Mouse (Mus musculus): Measurements from ENCODE around the gene Mast1. TPM values are rescaled to one million over a fixed set of nuclear protein-coding genes. Genes with fewer than 3 reads are reported as not detected.
A peak's percentile ranks its signal among the peaks of the same experiment; 100 is the strongest.
"Not testable (repeated sequence)": the region's sequence is repeated elsewhere in the genome, so short reads cannot be mapped to it uniquely, and the experiment has no call there.

Gene Mast1
- total and polyA plus RNA-seq, 2 experiments from 2014 or later, result not detected

GRCm38 (mm10) chr8:84910551-84910950 is 26.6 kb downstream of the Mast1 start:
- 81% methylated on average over 6 of the region's 6 CpGs for WGBS
- peaks cover 43% of the 10 kb centered on the region for H3K27me3 ChIP-seq (ENCODE audit: control insufficient read depth, insufficient read depth, low read length)
- no peak for TF ChIP-seq CTCF (IDR thresholded peaks at IDR 0.05; ENCODE audit: low read depth)
- TF ChIP-seq EP300 (IDR thresholded peaks at IDR 0.05; ENCODE audit: low read depth), result no peak

DNA sequence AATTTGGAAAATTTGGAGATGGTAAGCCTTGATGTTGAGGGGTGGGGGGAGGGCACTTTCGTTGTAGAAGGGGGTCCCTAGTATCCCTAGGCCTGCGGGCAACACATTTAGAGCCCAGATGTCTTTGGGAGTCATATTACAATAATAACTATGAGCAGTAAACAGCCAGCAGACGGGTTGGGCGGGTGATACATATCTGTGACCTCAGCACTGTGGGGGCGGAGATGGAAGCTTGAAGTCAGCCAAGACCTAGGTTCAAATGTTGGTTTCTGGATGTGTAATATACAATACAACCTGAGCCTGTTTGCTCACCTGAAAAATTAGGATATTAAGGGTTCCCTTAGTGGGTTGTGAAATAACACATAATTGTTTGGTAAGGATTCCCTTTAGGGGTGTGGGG is 27.2 kb downstream of the Mast1 start:
- TF ChIP-seq CTCF (IDR thresholded peaks at IDR 0.05; ENCODE audit: low read depth) (no peak), EP300 (IDR thresholded peaks at IDR 0.05; ENCODE audit: low read depth) (no peak)

More at GRCm38 (mm10) chr8:84910551-84910950, 26.6 kb downstream of the Mast1 start:
- DNase-seq (ENCODE audit: low spot score), result no peak
- ATAC-seq (ENCODE audit: insufficient read depth, low read depth), result no peak
- Histone ChIP-seq H3K9ac (replicated peaks; ENCODE audit: low read depth, low read length) (no peak overlapping the region), H3K9me3 (replicated peaks; ENCODE audit: control insufficient read depth, low read length) (peaks cover 5% of the 10 kb centered on the region), H3K4me2 (ENCODE audit: low read depth, low read length) (no peak overlapping the region), H3K4me1 (ENCODE audit: control insufficient read depth, insufficient read depth) (peaks cover 9% of the 10 kb centered on the region; the same call in 1 of the 2 replicates), H3K27ac (ENCODE audit: low read depth) (no peak overlapping the region), H3K36me3 (replicated peaks; ENCODE audit: control insufficient read depth, insufficient read depth, low read length) (no peaks in the 10 kb centered on the region), H3K4me3 (ENCODE audit: low read depth, low read length) (no peak overlapping the region)

DNA sequence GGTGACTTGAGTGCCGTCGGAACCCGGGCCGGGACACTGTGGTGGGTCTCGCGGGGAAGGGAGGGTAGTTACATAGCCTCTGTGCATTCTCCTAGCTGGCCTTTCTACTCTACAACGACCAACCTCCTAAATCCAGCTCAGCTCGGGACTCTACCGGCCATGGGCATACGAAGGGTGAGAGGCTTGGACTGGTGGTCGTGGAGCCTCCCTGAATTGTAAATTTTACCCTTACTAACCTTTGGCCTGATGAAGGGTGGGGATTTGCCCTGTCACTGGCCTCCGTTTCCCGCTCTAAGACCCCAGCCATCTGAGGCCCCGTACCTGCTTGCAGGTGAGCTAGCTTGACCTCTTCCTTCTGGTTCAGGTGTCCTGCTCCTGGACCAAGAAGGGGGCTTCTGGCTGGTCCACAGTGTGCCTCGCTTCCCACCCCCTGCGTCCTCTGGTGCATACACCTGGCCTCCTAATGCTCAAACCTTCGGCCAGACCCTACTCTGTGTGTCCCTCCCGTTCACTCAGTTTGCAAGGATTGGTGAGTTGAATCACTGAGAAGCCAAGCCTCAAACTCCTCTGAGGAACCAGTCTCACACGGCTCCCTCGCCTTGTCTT is 27.9 kb downstream of the Mast1 start:
- H3K27me3 ChIP-seq (ENCODE audit: control insufficient read depth, insufficient read depth, low read length), result peaks cover 49% of the 10 kb centered on the region
- WGBS, result 50% methylated on average over 20 of the region's 20 CpGs

More for the DNA sequence above, 27.2 kb downstream of the Mast1 start:
- Histone ChIP-seq H3K4me2 (ENCODE audit: low read depth, low read length) (no peak overlapping the region), H3K9me3 (replicated peaks; ENCODE audit: control insufficient read depth, low read length) (peaks cover 5% of the 10 kb centered on the region), H3K9ac (replicated peaks; ENCODE audit: low read depth, low read length) (no peak overlapping the region), H3K4me1 (ENCODE audit: control insufficient read depth, insufficient read depth) (peaks cover 9% of the 10 kb centered on the region; the same call in 1 of the 2 replicates), H3K27ac (ENCODE audit: low read depth) (no peak overlapping the region), H3K4me3 (ENCODE audit: low read depth, low read length) (no peak overlapping the region), H3K36me3 (replicated peaks; ENCODE audit: control insufficient read depth, insufficient read depth, low read length) (no peaks in the 10 kb centered on the region), H3K27me3 (ENCODE audit: control insufficient read depth, insufficient read depth, low read length) (peaks cover 43% of the 10 kb centered on the region)
- DNase-seq (ENCODE audit: low spot score), result no peak
- 81% methylated on average over 5 of the region's 5 CpGs for WGBS
- ATAC-seq (ENCODE audit: insufficient read depth, low read depth), result no peak

GRCm38 (mm10) chr8:84908421-84909161 is 28.6 kb downstream of the Mast1 start, which contains the start of gene Dnase2a:
Gene Dnase2a (plus strand): TSS chr8:84908560.
- Histone ChIP-seq H3K9me3 (replicated peaks; ENCODE audit: control insufficient read depth, low read length) (no peaks in the 10 kb centered on the region), H3K9ac (replicated peaks; ENCODE audit: low read depth, low read length) (no peak within 1 kb of the TSS; the same call in 1 of the 2 replicates), H3K4me1 (ENCODE audit: control insufficient read depth, insufficient read depth) (peaks cover 9% of the 10 kb centered on the region; the same call in 1 of the 2 replicates), H3K4me3 (ENCODE audit: low read depth, low read length) (peak within 1 kb of the TSS; percentile 52), H3K27me3 (ENCODE audit: control insufficient read depth, insufficient read depth, low read length) (peaks cover 51% of the 10 kb centered on the region), H3K27ac (ENCODE audit: low read depth) (no peak within 1 kb of the TSS), H3K4me2 (ENCODE audit: low read depth, low read length) (peak within 1 kb of the TSS; percentile 69), H3K36me3 (replicated peaks; ENCODE audit: control insufficient read depth, insufficient read depth, low read length) (no peaks in the 10 kb centered on the region)
- 2% methylated on average over 44 of the region's 45 CpGs for WGBS
- ATAC-seq (ENCODE audit: insufficient read depth, low read depth) (peak; percentile 96), DNase-seq (ENCODE audit: low spot score) (peak; percentile 94)
- TF ChIP-seq CTCF (IDR thresholded peaks at IDR 0.05; ENCODE audit: low read depth) (no peak), EP300 (IDR thresholded peaks at IDR 0.05; ENCODE audit: low read depth) (no peak)

More for the DNA sequence above, 27.9 kb downstream of the Mast1 start:
- ATAC-seq (ENCODE audit: insufficient read depth, low read depth), result no peak
- Histone ChIP-seq H3K4me3 (ENCODE audit: low read depth, low read length) (peak overlapping the region; percentile 52), H3K9ac (replicated peaks; ENCODE audit: low read depth, low read length) (no peak overlapping the region), H3K9me3 (replicated peaks; ENCODE audit: control insufficient read depth, low read length) (peaks cover 4% of the 10 kb centered on the region), H3K36me3 (replicated peaks; ENCODE audit: control insufficient read depth, insufficient read depth, low read length) (no peaks in the 10 kb centered on the region), H3K27ac (ENCODE audit: low read depth) (no peak overlapping the region), H3K4me1 (ENCODE audit: control insufficient read depth, insufficient read depth) (peaks cover 9% of the 10 kb centered on the region; the same call in 1 of the 2 replicates), H3K4me2 (ENCODE audit: low read depth, low read length) (peak overlapping the region; percentile 69)
- DNase-seq (ENCODE audit: low spot score), result no peak
- TF ChIP-seq EP300 (IDR thresholded peaks at IDR 0.05; ENCODE audit: low read depth) (no peak), CTCF (IDR thresholded peaks at IDR 0.05; ENCODE audit: low read depth) (no peak)

DNA sequence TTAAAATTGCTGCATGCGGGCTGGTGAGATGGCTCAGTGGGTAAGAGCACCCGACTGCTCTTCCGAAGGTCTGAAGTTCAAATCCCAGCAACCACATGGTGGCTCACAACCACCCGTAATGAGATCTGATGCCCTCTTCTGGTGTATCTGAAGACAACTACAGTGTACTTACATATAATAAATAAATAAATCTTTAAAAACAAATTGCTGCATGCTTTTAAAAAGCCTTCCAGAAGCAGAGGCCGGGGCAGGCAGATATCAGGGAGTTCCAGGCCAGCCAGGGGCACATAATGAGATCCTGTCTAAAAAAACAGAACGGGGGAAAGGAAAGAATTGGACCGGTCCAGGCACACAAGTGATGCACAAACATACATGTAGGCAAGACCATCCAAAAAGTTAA is 29.2 kb downstream of the Mast1 start:
- not testable (repeated sequence) for H3K27ac ChIP-seq (ENCODE audit: low read depth); H3K36me3 ChIP-seq (replicated peaks; ENCODE audit: control insufficient read depth, insufficient read depth, low read length); H3K9me3 ChIP-seq (replicated peaks; ENCODE audit: control insufficient read depth, low read length); DNase-seq (ENCODE audit: low spot score); H3K9ac ChIP-seq (replicated peaks; ENCODE audit: low read depth, low read length); H3K4me1 ChIP-seq (ENCODE audit: control insufficient read depth, insufficient read depth)
- peak; percentile 2; the same call in 1 of the 2 replicates for ATAC-seq (ENCODE audit: insufficient read depth, low read depth)
- Histone ChIP-seq H3K27me3 (ENCODE audit: control insufficient read depth, insufficient read depth, low read length) (peaks cover 48% of the 10 kb centered on the region), H3K4me3 (ENCODE audit: low read depth, low read length) (peak overlapping the region; percentile 52), H3K4me2 (ENCODE audit: low read depth, low read length) (peak overlapping the region; percentile 69)
- 25% methylated on average over 6 of the region's 7 CpGs for WGBS
